Mouse (Mus musculus): ENCODE measurements around the gene Oxsr1.
"Not testable (repeated sequence)": the region's sequence is repeated elsewhere in the genome, so short reads cannot be mapped to it uniquely, and the experiment has no call there.

DNA sequence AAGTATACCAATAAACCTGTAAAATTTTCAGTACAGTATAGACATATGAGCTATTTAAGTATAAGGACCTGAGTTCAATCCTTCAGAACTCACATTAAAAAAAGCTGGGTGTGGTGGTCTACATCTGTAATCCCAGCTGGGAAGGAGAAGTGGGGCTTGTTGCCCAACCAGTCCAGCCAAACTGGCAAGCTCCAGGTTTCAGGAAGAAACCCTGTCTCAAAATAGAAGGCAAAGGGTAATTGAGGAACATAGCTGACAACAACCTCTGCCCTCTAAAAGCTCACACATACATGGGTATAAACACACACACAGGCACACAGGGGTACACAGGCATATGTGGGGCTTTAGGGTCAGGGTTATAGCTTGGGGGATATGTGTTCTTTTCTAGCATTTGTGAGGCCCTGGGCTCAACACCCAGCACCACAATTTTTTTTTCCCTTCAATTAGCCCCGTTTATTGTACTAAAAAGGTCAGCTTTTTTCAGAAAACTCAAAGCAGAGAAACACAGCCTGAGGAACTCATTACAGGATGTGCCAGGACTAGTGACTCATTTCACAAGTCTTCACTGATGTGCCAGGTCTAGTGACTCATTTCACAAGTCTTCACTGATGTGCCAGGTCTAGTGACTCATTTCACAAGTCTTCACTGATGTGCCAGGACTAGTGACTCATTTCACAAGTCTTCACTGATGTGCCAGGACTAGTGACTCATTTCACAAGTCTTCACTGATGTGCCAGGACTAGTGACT, 56.7 kb downstream of the Oxsr1 start:
- TF ChIP-seq POLR2A (IDR thresholded peaks at IDR 0.05; ENCODE audit: insufficient read length, low read depth); MAX (IDR thresholded peaks at IDR 0.05; ENCODE audit: low read depth); SRF (IDR thresholded peaks at IDR 0.05; ENCODE audit: control insufficient read depth, insufficient read length, low read depth); E2F4 (IDR thresholded peaks at IDR 0.05; ENCODE audit: insufficient read depth); CEBPB (IDR thresholded peaks at IDR 0.05; ENCODE audit: insufficient read depth, poor library complexity, severe bottlenecking); TCF12 (IDR thresholded peaks at IDR 0.05; ENCODE audit: insufficient read depth, poor library complexity, severe bottlenecking); MYOG (IDR thresholded peaks at IDR 0.05; ENCODE audit: control insufficient read depth in 1 of 3, insufficient read depth in 1 of 3, insufficient read length in 2 of 3, low read depth in 2 of 3); POLR2AphosphoS2 (IDR thresholded peaks at IDR 0.05; ENCODE audit: insufficient read length, low read depth); USF1 (IDR thresholded peaks at IDR 0.05; ENCODE audit: low read depth); MYOD1 (IDR thresholded peaks at IDR 0.05; ENCODE audit: control insufficient read depth in 1 of 3, insufficient read length in 2 of 3, low read depth in 2 of 3); TCF3 (IDR thresholded peaks at IDR 0.05; ENCODE audit: insufficient read length, low read depth); REST (IDR thresholded peaks at IDR 0.05; ENCODE audit: insufficient read depth, insufficient read length): not testable (repeated sequence)

Measured in myocyte (in vitro differentiated cells).